Mouse (Mus musculus): ENCODE data around the gene Upk1b. TPM values are rescaled to one million over a fixed set of nuclear protein-coding genes. Genes with fewer than 3 reads are reported as not detected.

Gene Upk1b
- total RNA-seq, 2 experiments from 2014 or later = 0.49 TPM; not detected in 1

- no peak for ATAC-seq (replicated peaks; ENCODE audit: poor library complexity)
Measured at GRCm38 (mm10) chr16:38728576-38729132, 71.5 kb downstream of the Upk1b start.

DNA sequence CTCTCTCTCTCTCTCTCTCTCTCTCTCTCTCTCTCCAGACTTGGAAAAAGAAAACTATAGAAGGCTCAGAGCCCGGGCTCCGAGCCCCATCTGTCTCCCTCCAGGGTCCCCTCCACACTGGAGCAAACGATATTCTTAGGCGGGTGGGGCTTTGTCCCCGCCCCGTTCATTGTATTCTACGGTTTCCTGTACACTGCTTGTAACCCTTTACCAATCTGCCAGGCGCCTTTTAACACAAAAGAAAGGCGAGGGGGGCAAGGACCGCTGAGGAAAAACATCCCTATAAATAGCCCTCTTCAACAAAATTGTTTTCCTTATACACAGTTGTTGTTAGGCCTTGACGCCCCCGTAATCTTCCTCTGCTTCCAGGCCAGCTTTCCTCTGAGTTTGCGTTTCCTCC, 75.2 kb downstream of the Upk1b start:
- ATAC-seq (replicated peaks; ENCODE audit: poor library complexity) = no peak

GRCm38 (mm10) chr16:38724256-38724655, 75.9 kb downstream of the Upk1b start:
- no peak for ATAC-seq (replicated peaks; ENCODE audit: poor library complexity)

Other genes starting within 250 kb of the Upk1b start
- 129 and 146 TPM in 2 replicates for gene Tmem39a, start 241.6 kb downstream of the Upk1b start, total RNA-seq (2015)
- gene Tmem39a, start 241.6 kb downstream of the Upk1b start, total RNA-seq (2017) = 84.5 and 107 TPM in 2 replicates
- 12.8 and 15.6 TPM in 2 replicates for gene Arhgap31, start 87.1 kb downstream of the Upk1b start, total RNA-seq (2015)
- 6.5 and 7.2 TPM in 2 replicates for gene Arhgap31, start 87.1 kb downstream of the Upk1b start, total RNA-seq (2017)
- gene B4galt4, start 58.1 kb downstream of the Upk1b start, total RNA-seq (2015) = 40.2 and 42.0 TPM in 2 replicates
- 56.4 and 61.7 TPM in 2 replicates for gene B4galt4, start 58.1 kb downstream of the Upk1b start, total RNA-seq (2017)
- gene 4930435E12Rik, start 28.4 kb upstream of the Upk1b start, total RNA-seq (2015) = not detected in 2 replicates
- not detected in 2 replicates for gene 4930435E12Rik, start 28.4 kb upstream of the Upk1b start, total RNA-seq (2017)
- gene Igsf11, start 92.3 kb upstream of the Upk1b start, total RNA-seq (2015) = not detected in 2 replicates
- gene Igsf11, start 92.3 kb upstream of the Upk1b start, total RNA-seq (2017) = not detected in 2 replicates

Data from megakaryocyte progenitor cell, adult 5-6 weeks (primary cell).